Mouse (Mus musculus): Measurements from ENCODE around the gene Sgca.

The Sgca gene

GRCm38 (mm10) chr11:94952169-94952568, 24.0 kb downstream of the Sgca start:
- DNase-seq (ENCODE audit: inconsistent age in 2 of 2, low spot score in 1 of 2): no peak

GRCm38 (mm10) chr11:94945236-94945635, 30.9 kb downstream of the Sgca start:
- no peak for DNase-seq (ENCODE audit: inconsistent age in 2 of 2, low spot score in 1 of 2)

- no peak for DNase-seq (ENCODE audit: inconsistent age in 2 of 2, low spot score in 1 of 2)
These were observed 31.8 kb downstream of the Sgca start for GRCm38 (mm10) chr11:94944295-94944694.

GRCm38 (mm10) chr11:94943054-94943453, 33.1 kb downstream of the Sgca start:
- no peak for DNase-seq (ENCODE audit: inconsistent age in 2 of 2, low spot score in 1 of 2)

- DNase-seq (ENCODE audit: inconsistent age in 2 of 2, low spot score in 1 of 2): peak; percentile 34 to 78
These were observed 33.7 kb downstream of the Sgca start for GRCm38 (mm10) chr11:94942282-94943023.

GRCm38 (mm10) chr11:94941776-94942175, 34.4 kb downstream of the Sgca start:
- no peak for DNase-seq (ENCODE audit: inconsistent age in 2 of 2, low spot score in 1 of 2)

- no peak for DNase-seq (ENCODE audit: inconsistent age in 2 of 2, low spot score in 1 of 2)
These were observed 35.0 kb downstream of the Sgca start for GRCm38 (mm10) chr11:94941121-94941520.

- peak; percentile 68 to 90 for DNase-seq (ENCODE audit: inconsistent age in 2 of 2, low spot score in 1 of 2)
These were observed 36.8 kb downstream of the Sgca start for GRCm38 (mm10) chr11:94939280-94939679.

- no peak for DNase-seq (ENCODE audit: inconsistent age in 2 of 2, low spot score in 1 of 2)
These were observed 37.8 kb downstream of the Sgca start for GRCm38 (mm10) chr11:94938296-94938695.

GRCm38 (mm10) chr11:94937787-94938186, 38.3 kb downstream of the Sgca start:
- no peak for DNase-seq (ENCODE audit: inconsistent age in 2 of 2, low spot score in 1 of 2)

GRCm38 (mm10) chr11:94937335-94937781, 38.8 kb downstream of the Sgca start:
- peak in 1 of 2 experiments; percentile 43 for DNase-seq (ENCODE audit: inconsistent age in 2 of 2, low spot score in 1 of 2)

- peak; percentile 85 to 97 for DNase-seq (ENCODE audit: inconsistent age in 2 of 2, low spot score in 1 of 2)
These were observed 39.3 kb downstream of the Sgca start for GRCm38 (mm10) chr11:94936851-94937295.

GRCm38 (mm10) chr11:94936045-94936444, 40.1 kb downstream of the Sgca start, which contains the start of gene Col1a1:
Col1a1 (plus strand) TSS chr11:94936224.
- DNase-seq (ENCODE audit: inconsistent age in 2 of 2, low spot score in 1 of 2): peak; percentile 39 to 41

GRCm38 (mm10) chr11:94934526-94934925, 41.6 kb downstream of the Sgca start:
- no peak for DNase-seq (ENCODE audit: inconsistent age in 2 of 2, low spot score in 1 of 2)

- no peak for DNase-seq (ENCODE audit: inconsistent age in 2 of 2, low spot score in 1 of 2)
These were observed 42.5 kb downstream of the Sgca start for GRCm38 (mm10) chr11:94933584-94933983.

GRCm38 (mm10) chr11:94930151-94930550, 46.0 kb downstream of the Sgca start:
- no peak for DNase-seq (ENCODE audit: inconsistent age in 2 of 2, low spot score in 1 of 2)

GRCm38 (mm10) chr11:94929599-94929998, 46.5 kb downstream of the Sgca start:
- no peak for DNase-seq (ENCODE audit: inconsistent age in 2 of 2, low spot score in 1 of 2)

- DNase-seq (ENCODE audit: inconsistent age in 2 of 2, low spot score in 1 of 2): peak; percentile 56 to 73
These were observed 47.3 kb downstream of the Sgca start for GRCm38 (mm10) chr11:94928820-94929219.

GRCm38 (mm10) chr11:94927771-94928291, 48.3 kb downstream of the Sgca start:
- DNase-seq (ENCODE audit: inconsistent age in 2 of 2, low spot score in 1 of 2): peak; percentile 33 to 64

- DNase-seq (ENCODE audit: inconsistent age in 2 of 2, low spot score in 1 of 2): no peak
These were observed 49.7 kb downstream of the Sgca start for GRCm38 (mm10) chr11:94926431-94926830.

GRCm38 (mm10) chr11:94924977-94925376, 51.1 kb downstream of the Sgca start:
- DNase-seq (ENCODE audit: inconsistent age in 2 of 2, low spot score in 1 of 2): no peak

- no peak for DNase-seq (ENCODE audit: inconsistent age in 2 of 2, low spot score in 1 of 2)
These were observed 55.1 kb downstream of the Sgca start for GRCm38 (mm10) chr11:94920996-94921401.
